Mouse (Mus musculus) embryonic facial prominence, embryonic 14.5 days (tissue): ENCODE measurements around the gene Cbarp. TPM values are rescaled to one million over a fixed set of nuclear protein-coding genes. Genes with fewer than 3 reads are reported as not detected.

ENCODE experiments used
- ATAC-seq: fragments of 200-750 bp; cut with Nextera tagmentation; 2 replicates; pipeline ENCODE4 v1.8.0; 2017; ENCODE audit warnings: low read depth, moderate number of reproducible peaks, moderate TSS enrichment
- DNase-seq: peaks from one replicate; pipeline ENCODE4 v3.0.0-alpha.2; 2015; ENCODE audit warnings: low spot score
- H3K27ac ChIP-seq: fragments of 300-500 bp; sonication (generic); replicated peaks from 2 replicates; pipeline ENCODE4 v1.5.1; 2014; ENCODE audit warnings: low read depth, mild to moderate bottlenecking, low read length, moderate library complexity
- H3K27me3 ChIP-seq: fragments of 300-500 bp; sonication (generic); replicated peaks from 2 replicates; pipeline ENCODE4 v1.6.1; 2014; ENCODE audit warnings: low read length; ENCODE audit not compliant: control insufficient read depth, insufficient read depth
- H3K36me3 ChIP-seq: fragments of 300-500 bp; sonication (generic); 2 replicates; pipeline ENCODE4 v1.6.1; 2014; ENCODE audit warnings: low read length, mixed read lengths; ENCODE audit not compliant: control insufficient read depth, insufficient read depth
- H3K4me1 ChIP-seq: fragments of 300-500 bp; sonication (generic); 2 replicates; pipeline ENCODE4 v1.6.1; 2014; ENCODE audit warnings: antibody characterized with exemption, low read length; ENCODE audit not compliant: control insufficient read depth, insufficient read depth
- H3K4me2 ChIP-seq: fragments of 300-500 bp; sonication (generic); 2 replicates; pipeline ENCODE4 v1.6.1; 2014; ENCODE audit warnings: low read depth, mild to moderate bottlenecking, low read length, moderate library complexity, mixed read lengths
- H3K4me3 ChIP-seq: fragments of 300-500 bp; sonication (generic); 2 replicates; pipeline ENCODE4 v1.5.1; 2014; ENCODE audit warnings: low read depth, mild to moderate bottlenecking, low read length
- H3K9ac ChIP-seq: fragments of 300-500 bp; sonication (generic); 2 replicates; pipeline ENCODE4 v1.6.1; 2014; ENCODE audit warnings: low read depth, mild to moderate bottlenecking, low read length, moderate library complexity, mixed read lengths
- H3K9me3 ChIP-seq: fragments of 300-500 bp; sonication (generic); 2 replicates; pipeline ENCODE4 v1.6.1; 2016; ENCODE audit warnings: low read length; ENCODE audit not compliant: control insufficient read depth
- WGBS: fragments of 180-500 bp; shearing (Covaris S2); extraction: QIAGEN DNeasy Blood & Tissue Kit; methylation state at CpG from one replicate; pipeline ENCODE4 v1.1.7; 2014; 5-methylcytosine and 5-hydroxymethylcytosine counted together
- polyA plus RNA-seq: library from polyadenylated mRNA; unstranded; fragments of >200 nt; fragmentation: Nextera tagmentation; extraction: Ambion mirVana; gene quantifications from 2 replicates; pipeline ENCODE4 v1.2.1, GENCODE M21; 2014

The Cbarp gene
- polyA plus RNA-seq, 1 experiment from 2014 or later = 7.3 TPM

GRCm38 (mm10) chr10:80084817-80085487 is 55.7 kb downstream of the Cbarp start:
- Histone ChIP-seq H3K4me1 (no peaks in the 10 kb centered on the region), H3K27me3 (no peaks in the 10 kb centered on the region), H3K9ac (no peak overlapping the region), H3K36me3 (peaks cover 51% of the 10 kb centered on the region), H3K27ac (0 out of 2 replicates have a peak overlapping the region, but pooled peaks have one; percentile 6), H3K9me3 (no peaks in the 10 kb centered on the region), H3K4me3 (no peak overlapping the region), H3K4me2 (no peak overlapping the region)
- peak; percentile 51 for DNase-seq
- WGBS = 70% methylated on average over 8 of the region's 9 CpGs
- no peak for ATAC-seq

- no peak overlapping the region for H3K4me2 ChIP-seq
- H3K36me3 ChIP-seq = peaks cover 68% of the 10 kb centered on the region
- no peak for DNase-seq
- H3K27ac ChIP-seq = no peak overlapping the region
- no peak for ATAC-seq
- no peaks in the 10 kb centered on the region for H3K27me3 ChIP-seq
- 59% methylated on average over 3 of the region's 3 CpGs for WGBS
- no peak overlapping the region for H3K4me3 ChIP-seq
- H3K4me1 ChIP-seq = no peaks in the 10 kb centered on the region
- no peaks in the 10 kb centered on the region for H3K9me3 ChIP-seq
- H3K9ac ChIP-seq = no peak overlapping the region
Measured at GRCm38 (mm10) chr10:80081075-80081474, 59.6 kb downstream of the Cbarp start.

Other genes starting within 250 kb of the Cbarp start
- gene Cfd, start 250.0 kb downstream of the Cbarp start, polyA plus RNA-seq = 0.22 TPM in 1 of 2 replicates, not detected in the other
- gene Med16, start 231.9 kb downstream of the Cbarp start, polyA plus RNA-seq = 33.7 and 40.2 TPM in 2 replicates
- 4.1 and 6.7 TPM in 2 replicates for gene Gm26602, start 230.0 kb downstream of the Cbarp start, polyA plus RNA-seq
- gene Kiss1r, start 223.9 kb downstream of the Cbarp start, polyA plus RNA-seq = 0.56 and 0.58 TPM in 2 replicates
- gene R3hdm4, start 219.6 kb downstream of the Cbarp start, polyA plus RNA-seq = 114 and 124 TPM in 2 replicates
- 3.1 and 3.5 TPM in 2 replicates for gene Arid3a, start 213.8 kb downstream of the Cbarp start, polyA plus RNA-seq
- 97.4 and 100 TPM in 2 replicates for gene Wdr18, start 180.7 kb downstream of the Cbarp start, polyA plus RNA-seq
- gene Grin3b, start 170.1 kb downstream of the Cbarp start, polyA plus RNA-seq = 0.37 and 0.56 TPM in 2 replicates
- 20.6 and 22.3 TPM in 2 replicates for gene Tmem259, start 156.5 kb downstream of the Cbarp start, polyA plus RNA-seq
- gene Cnn2, start 152.3 kb downstream of the Cbarp start, polyA plus RNA-seq = 293 and 304 TPM in 2 replicates
- gene Abca7, start 144.3 kb downstream of the Cbarp start, polyA plus RNA-seq = 2.5 and 2.8 TPM in 2 replicates
- gene Arhgap45, start 124.2 kb downstream of the Cbarp start, polyA plus RNA-seq = 4.4 and 6.4 TPM in 2 replicates
- 207 and 227 TPM in 2 replicates for gene Polr2e, start 101.0 kb downstream of the Cbarp start, polyA plus RNA-seq
- gene Gpx4, start 93.7 kb downstream of the Cbarp start, polyA plus RNA-seq = 505 and 517 TPM in 2 replicates
- gene Sbno2, start 35.3 kb downstream of the Cbarp start, polyA plus RNA-seq = 12.8 and 14.1 TPM in 2 replicates
- gene Stk11, start 25.0 kb downstream of the Cbarp start, polyA plus RNA-seq = 32.6 and 32.7 TPM in 2 replicates
- 474 and 475 TPM in 2 replicates for gene Atp5d, start 2.2 kb downstream of the Cbarp start, polyA plus RNA-seq
- gene Midn, start 7.4 kb upstream of the Cbarp start, polyA plus RNA-seq = 34.2 and 37.0 TPM in 2 replicates
- 59.7 and 88.3 TPM in 2 replicates for gene Cirbp, start 25.1 kb upstream of the Cbarp start, polyA plus RNA-seq
- gene 1600002K03Rik, start 32.1 kb upstream of the Cbarp start, polyA plus RNA-seq = 11.0 and 13.1 TPM in 2 replicates
- gene Efna2, start 38.6 kb upstream of the Cbarp start, polyA plus RNA-seq = 20.9 and 23.6 TPM in 2 replicates
- 50.8 and 52.1 TPM in 2 replicates for gene Mum1, start 85.6 kb upstream of the Cbarp start, polyA plus RNA-seq
- gene Ndufs7, start 108.3 kb upstream of the Cbarp start, polyA plus RNA-seq = 360 and 370 TPM in 2 replicates
- gene Gamt, start 120.2 kb upstream of the Cbarp start, polyA plus RNA-seq = 124 and 139 TPM in 2 replicates
- gene Dazap1, start 120.7 kb upstream of the Cbarp start, polyA plus RNA-seq = 42.3 and 43.5 TPM in 2 replicates
- gene Rps15, start 151.6 kb upstream of the Cbarp start, polyA plus RNA-seq = 1,047 and 1,145 TPM in 2 replicates
- 6.2 and 7.4 TPM in 2 replicates for gene Apc2, start 155.1 kb upstream of the Cbarp start, polyA plus RNA-seq
- 38.5 and 46.3 TPM in 2 replicates for gene 2310011J03Rik, start 179.7 kb upstream of the Cbarp start, polyA plus RNA-seq
- gene Pcsk4, start 188.7 kb upstream of the Cbarp start, polyA plus RNA-seq = 1.7 and 2.9 TPM in 2 replicates
- gene Reep6, start 189.1 kb upstream of the Cbarp start, polyA plus RNA-seq = 5.6 and 7.5 TPM in 2 replicates
- gene Adamtsl5, start 207.6 kb upstream of the Cbarp start, polyA plus RNA-seq = 5.8 and 6.3 TPM in 2 replicates
- gene Plk5, start 215.6 kb upstream of the Cbarp start, polyA plus RNA-seq = 0.47 and 0.72 TPM in 2 replicates
- gene Mex3d, start 246.8 kb upstream of the Cbarp start, polyA plus RNA-seq = 6.2 and 6.4 TPM in 2 replicates